Mouse (Mus musculus) embryonic facial prominence, embryonic 10.5 days (tissue): Measurements from ENCODE around the gene Ucn. TPM values are rescaled to one million over a fixed set of nuclear protein-coding genes. Genes with fewer than 3 reads are reported as not detected.

Experiments
- DNase-seq: peaks from one replicate; pipeline ENCODE4 v3.0.0-alpha.2; 2017; ENCODE audit warnings: low spot score
- H3K27ac ChIP-seq: fragments of 300-500 bp; sonication (generic); replicated peaks from 2 replicates; pipeline ENCODE4 v1.5.1; 2016; ENCODE audit warnings: mild to moderate bottlenecking
- H3K27me3 ChIP-seq: fragments of 300-500 bp; sonication (generic); replicated peaks from 2 replicates; pipeline ENCODE4 v1.6.1; 2016; ENCODE audit warnings: low read depth, mild to moderate bottlenecking; ENCODE audit not compliant: poor library complexity, severe bottlenecking
- H3K36me3 ChIP-seq: fragments of 300-500 bp; sonication (generic); replicated peaks from 2 replicates; pipeline ENCODE4 v1.6.1; 2016; ENCODE audit warnings: mild to moderate bottlenecking, moderate library complexity
- H3K4me1 ChIP-seq: fragments of 300-500 bp; sonication (generic); 2 replicates; pipeline ENCODE4 v1.6.1; 2016
- H3K4me3 ChIP-seq: fragments of 300-500 bp; sonication (generic); 2 replicates; pipeline ENCODE4 v1.5.1; 2016; ENCODE audit warnings: mild to moderate bottlenecking, moderate library complexity
- H3K9me3 ChIP-seq: fragments of 300-500 bp; sonication (generic); 2 replicates; pipeline ENCODE4 v1.6.1; 2016; ENCODE audit warnings: mild to moderate bottlenecking
- WGBS: fragments of 180-500 bp; shearing (Covaris S2); methylation state at CpG from one replicate; pipeline ENCODE4 v1.1.7; 2016; 5-methylcytosine and 5-hydroxymethylcytosine counted together
- polyA plus RNA-seq: library from polyadenylated mRNA; unstranded; fragments of >200 nt; fragmentation: Nextera tagmentation; extraction: Ambion mirVana; gene quantifications from 2 replicates; pipeline ENCODE4 v1.2.1, GENCODE M21; 2016

The Ucn gene
- polyA plus RNA-seq, 1 experiment from 2014 or later, result not detected

DNA sequence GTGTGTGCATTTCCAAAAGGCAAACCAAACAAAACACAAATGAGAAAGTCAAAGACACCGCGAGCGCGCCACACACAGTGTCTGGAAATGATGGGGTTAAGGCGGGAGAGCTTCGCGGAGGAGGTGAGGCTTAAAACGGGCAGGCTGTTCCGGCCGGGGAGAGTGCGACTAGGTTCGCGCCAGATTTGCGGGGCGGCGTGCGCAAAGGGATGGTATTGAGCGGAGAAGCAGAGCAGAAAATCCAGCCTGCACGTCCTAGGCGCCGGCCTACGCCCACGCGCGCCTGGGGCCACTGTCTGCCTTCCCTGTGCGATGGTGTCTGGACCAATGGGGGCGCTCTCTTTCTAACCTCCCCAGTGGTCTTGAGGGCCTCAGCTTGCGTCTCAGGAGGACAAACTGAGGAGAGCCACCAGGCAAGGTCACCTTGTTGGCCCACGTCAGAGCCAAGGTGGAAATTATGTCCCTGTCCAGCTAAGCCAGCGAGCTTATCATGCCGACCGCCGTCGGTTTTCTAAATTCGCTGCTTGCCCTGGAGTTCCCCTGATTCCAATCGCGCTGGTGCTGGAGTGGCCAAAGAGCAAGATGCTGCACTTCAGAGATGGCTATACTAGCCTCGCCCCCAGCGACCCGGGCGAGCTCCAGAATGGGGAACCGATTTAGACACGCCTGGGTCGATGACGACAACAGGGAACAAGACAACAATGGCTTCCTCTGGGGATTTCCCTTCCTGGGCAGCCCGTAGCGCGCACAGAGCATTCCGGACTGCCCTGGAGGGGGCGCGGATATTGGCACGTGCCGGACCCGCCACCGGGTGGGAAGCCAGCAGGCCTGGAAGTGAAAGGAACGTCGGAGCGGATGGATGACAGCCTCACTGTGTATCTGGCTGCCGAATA, 43.6 kb downstream of the Ucn start:
- H3K9me3 ChIP-seq, result no peaks in the 10 kb centered on the region
- H3K27ac ChIP-seq, result no peak overlapping the region
- H3K4me1 ChIP-seq, result peaks cover 33% of the 10 kb centered on the region
- H3K27me3 ChIP-seq, result peaks cover 100% of the 10 kb centered on the region
- WGBS, result under 1% methylated on average over 59 of the region's 59 CpGs
- peak; percentile 56 for DNase-seq
- peak overlapping the region; percentile 50 for H3K4me3 ChIP-seq
- no peaks in the 10 kb centered on the region for H3K36me3 ChIP-seq

GRCm38 (mm10) chr5:31094100-31094798, 44.4 kb downstream of the Ucn start:
- H3K36me3 ChIP-seq, result no peaks in the 10 kb centered on the region
- H3K4me3 ChIP-seq, result peak overlapping the region; percentile 50
- peaks cover 33% of the 10 kb centered on the region for H3K4me1 ChIP-seq
- DNase-seq, result peak; percentile 68
- H3K27ac ChIP-seq, result no peak overlapping the region
- H3K27me3 ChIP-seq, result peaks cover 100% of the 10 kb centered on the region
- WGBS, result 2% methylated on average over 29 of the region's 29 CpGs
- H3K9me3 ChIP-seq, result no peaks in the 10 kb centered on the region

DNA sequence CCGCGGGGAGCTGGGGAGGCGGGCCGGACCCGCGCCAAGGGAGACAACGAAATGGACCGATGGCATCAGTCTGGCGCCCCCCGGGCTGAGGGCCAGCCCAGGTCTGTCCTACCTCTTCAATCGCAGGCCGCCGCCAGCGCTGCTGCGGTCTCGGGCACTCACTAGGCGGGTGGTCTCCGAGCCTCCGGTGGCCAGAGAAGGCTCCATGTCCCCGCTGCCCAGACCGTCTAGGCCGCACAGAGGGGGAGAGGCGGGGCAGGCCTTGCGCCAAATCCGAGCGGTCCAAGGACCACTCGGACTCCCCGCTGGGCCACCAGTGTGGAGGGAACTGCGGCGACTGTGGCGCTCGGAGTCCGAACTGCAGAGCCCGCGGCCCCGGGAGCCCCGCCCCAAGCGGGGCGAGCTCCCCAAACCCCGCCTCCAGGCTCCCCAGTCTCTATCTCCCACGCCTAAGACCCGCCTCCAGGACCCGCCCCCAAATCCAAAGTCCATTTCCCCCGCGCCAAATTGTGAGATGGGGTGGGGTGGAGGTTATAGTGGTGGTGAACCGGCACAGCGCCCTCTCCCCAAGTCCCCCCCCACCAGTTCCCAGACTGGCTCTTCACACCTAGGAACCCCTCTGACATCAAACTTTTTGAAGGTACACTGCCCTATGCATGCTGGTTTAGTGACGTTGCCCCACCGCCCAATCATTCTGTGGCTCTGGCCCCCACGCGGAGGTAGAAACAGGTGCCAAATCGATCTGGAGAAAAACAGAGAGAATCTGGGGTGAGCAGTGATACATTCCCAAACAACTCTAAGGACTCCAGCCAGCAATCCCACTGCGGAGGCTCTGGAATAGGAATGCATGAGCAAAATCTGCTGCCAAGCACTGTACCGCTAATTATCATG, 45.2 kb downstream of the Ucn start:
- WGBS, result under 1% methylated on average over 54 of the region's 54 CpGs
- Histone ChIP-seq H3K27ac (no peak overlapping the region; the same call in 1 of the 2 replicates), H3K27me3 (peaks cover 100% of the 10 kb centered on the region), H3K4me3 (peak overlapping the region; percentile 50), H3K36me3 (no peaks in the 10 kb centered on the region), H3K9me3 (no peaks in the 10 kb centered on the region), H3K4me1 (peaks cover 33% of the 10 kb centered on the region)
- peak; percentile 60 for DNase-seq

GRCm38 (mm10) chr5:31092231-31092975, 46.2 kb downstream of the Ucn start:
- H3K27ac ChIP-seq, result no peak overlapping the region; the same call in 1 of the 2 replicates
- no peaks in the 10 kb centered on the region for H3K9me3 ChIP-seq
- no peaks in the 10 kb centered on the region for H3K36me3 ChIP-seq
- peak overlapping the region; percentile 50 for H3K4me3 ChIP-seq
- H3K27me3 ChIP-seq, result peaks cover 100% of the 10 kb centered on the region
- DNase-seq, result peak; percentile 25
- 2% methylated on average over 53 of the region's 53 CpGs for WGBS
- H3K4me1 ChIP-seq, result peaks cover 33% of the 10 kb centered on the region

Other genes starting within 250 kb of the Ucn start
- gene Ost4, start 231.0 kb downstream of the Ucn start, polyA plus RNA-seq, result 399 and 407 TPM in 2 replicates
- 158 and 162 TPM in 2 replicates for gene Emilin1, start 225.4 kb downstream of the Ucn start, polyA plus RNA-seq
- 8.1 and 9.9 TPM in 2 replicates for gene Khk, start 217.4 kb downstream of the Ucn start, polyA plus RNA-seq
- gene Cgref1, start 193.2 kb downstream of the Ucn start, polyA plus RNA-seq, result 2.2 and 3.2 TPM in 2 replicates
- 142 and 150 TPM in 2 replicates for gene Preb, start 178.5 kb downstream of the Ucn start, polyA plus RNA-seq
- not detected in 2 replicates for gene Tcf23, start 170.2 kb downstream of the Ucn start, polyA plus RNA-seq
- gene Atraid, start 90.5 kb downstream of the Ucn start, polyA plus RNA-seq, result 60.2 and 64.8 TPM in 2 replicates
- 9.9 and 12.2 TPM in 2 replicates for gene Slc5a6, start 89.9 kb downstream of the Ucn start, polyA plus RNA-seq
- 64.6 and 71.3 TPM in 2 replicates for gene Cad, start 84.0 kb downstream of the Ucn start, polyA plus RNA-seq
- gene Dnajc5g, start 32.5 kb downstream of the Ucn start, polyA plus RNA-seq, result not detected in 2 replicates
- gene Slc30a3, start 30.6 kb downstream of the Ucn start, polyA plus RNA-seq, result 0.59 and 0.85 TPM in 2 replicates
- not detected in 2 replicates for gene Trim54, start 22.1 kb downstream of the Ucn start, polyA plus RNA-seq
- gene Mpv17, start 15.4 kb upstream of the Ucn start, polyA plus RNA-seq, result 63.5 and 70.1 TPM in 2 replicates
- gene Gm29609, start 41.1 kb upstream of the Ucn start, polyA plus RNA-seq, result 1.5 TPM in 2 replicates
- gene Gtf3c2, start 41.3 kb upstream of the Ucn start, polyA plus RNA-seq, result 123 and 124 TPM in 2 replicates
- 125 and 127 TPM in 2 replicates for gene Snx17, start 54.4 kb upstream of the Ucn start, polyA plus RNA-seq
- 81.4 and 91.1 TPM in 2 replicates for gene Eif2b4, start 54.6 kb upstream of the Ucn start, polyA plus RNA-seq
- 11.4 and 12.3 TPM in 2 replicates for gene Zfp513, start 63.5 kb upstream of the Ucn start, polyA plus RNA-seq
- gene Ppm1g, start 81.9 kb upstream of the Ucn start, polyA plus RNA-seq, result 185 and 197 TPM in 2 replicates
- 140 and 143 TPM in 2 replicates for gene Nrbp1, start 102.0 kb upstream of the Ucn start, polyA plus RNA-seq
- gene Gm9970, start 102.4 kb upstream of the Ucn start, polyA plus RNA-seq, result 0.40 TPM in 1 of 2 replicates, not detected in the other
- 16.8 and 21.2 TPM in 2 replicates for gene Krtcap3, start 112.9 kb upstream of the Ucn start, polyA plus RNA-seq
- 37.3 and 39.2 TPM in 2 replicates for gene Ift172, start 152.3 kb upstream of the Ucn start, polyA plus RNA-seq
- 54.6 and 57.1 TPM in 2 replicates for gene Fndc4, start 157.3 kb upstream of the Ucn start, polyA plus RNA-seq
- 0.19 and 0.29 TPM in 2 replicates for gene Gckr, start 158.6 kb upstream of the Ucn start, polyA plus RNA-seq